ENCODE assay signal across 1 mouse cellular context in the genomic region with DNA sequence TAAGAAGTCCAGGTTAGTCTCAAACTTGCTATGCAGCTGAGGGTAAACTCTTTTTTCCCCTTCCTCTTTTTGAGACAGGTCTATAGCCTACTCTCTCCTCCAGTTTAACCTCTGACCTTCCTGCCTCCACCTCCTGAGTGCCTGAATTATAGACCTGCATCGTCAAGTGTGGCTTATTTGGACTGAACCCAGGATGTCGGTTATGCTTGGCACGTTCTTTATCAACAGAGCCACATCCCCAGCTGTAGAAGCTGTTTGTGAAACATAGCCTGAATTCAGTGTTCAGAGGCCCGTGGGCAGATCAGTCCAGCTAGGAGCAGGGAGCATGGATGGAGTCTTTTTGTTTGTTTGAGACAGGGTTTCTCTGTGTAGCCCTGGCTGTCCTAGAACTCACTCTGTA.
A peak's percentile ranks its signal among the peaks of the same experiment; 100 is the strongest.
TF ChIP-seq lines count a peak whose summit lies in the region.

No protein-coding gene starts in this region.

TF ChIP-seq in MEL, 35 proteins besides CTCF, POLR2A, EP300 and RAD21:
- TF ChIP-seq MAX (IDR thresholded peaks at IDR 0.05; ENCODE audit: low read length) (peak; percentile 65), MAZ (IDR thresholded peaks at IDR 0.05; ENCODE audit: low read depth, low read length) (no peak), POLR2AphosphoS5 (IDR thresholded peaks at IDR 0.05; ENCODE audit: borderline replicate concordance, low read depth, low read length) (no peak), ZMIZ1 (IDR thresholded peaks at IDR 0.05; ENCODE audit: low read depth, low read length) (no peak), MEF2A (IDR thresholded peaks at IDR 0.05; ENCODE audit: extremely low read depth, insufficient replicate concordance, low read depth, low read length, poor library complexity, severe bottlenecking) (no peak), GABPA (IDR thresholded peaks at IDR 0.05; ENCODE audit: low read depth, low read length) (no peak), SIN3A (IDR thresholded peaks at IDR 0.05; ENCODE audit: low read length) (peak; percentile 81; the same call in 1 of the 2 replicates), RCOR1 (IDR thresholded peaks at IDR 0.05; ENCODE audit: low read depth, low read length) (peak; percentile 99), SMC3 (IDR thresholded peaks at IDR 0.05; ENCODE audit: low read depth, low read length) (no peak), ZKSCAN1 (IDR thresholded peaks at IDR 0.05; ENCODE audit: low read depth, low read length) (no peak), HCFC1 (IDR thresholded peaks at IDR 0.05; ENCODE audit: low read depth, low read length) (peak; percentile 45), ETS1 (IDR thresholded peaks at IDR 0.05; ENCODE audit: low read depth, low read length) (peak; percentile 98), NRF1 (IDR thresholded peaks at IDR 0.05; ENCODE audit: insufficient read depth, low read depth, low read length, poor library complexity, severe bottlenecking) (no peak), USF1 (IDR thresholded peaks at IDR 0.05; ENCODE audit: low read depth, low read length) (no peak), UBTF (IDR thresholded peaks at IDR 0.05; ENCODE audit: borderline replicate concordance, insufficient read depth, low read depth, low read length) (no peak), MYB (IDR thresholded peaks at IDR 0.05; ENCODE audit: low read depth, low read length) (peak; percentile 92), TCF12 (IDR thresholded peaks at IDR 0.05; ENCODE audit: low read depth, low read length) (peak; percentile 95), ZC3H11A (IDR thresholded peaks at IDR 0.05; ENCODE audit: low read depth, low read length) (no peak), JUND (IDR thresholded peaks at IDR 0.05; ENCODE audit: low read depth, low read length) (no peak), BHLHE40 (IDR thresholded peaks at IDR 0.05; ENCODE audit: borderline replicate concordance, low read depth, low read length) (peak; percentile 99), POLR2AphosphoS2 (IDR thresholded peaks at IDR 0.05; ENCODE audit: low read length) (0 out of 2 replicates have a peak, but pooled peaks have one; percentile 42), NELFE (IDR thresholded peaks at IDR 0.05; ENCODE audit: low read depth, low read length) (no peak), CHD2 (IDR thresholded peaks at IDR 0.05; ENCODE audit: low read length) (no peak), TAL1 (IDR thresholded peaks at IDR 0.05; ENCODE audit: low read length) (peak; percentile 83), MAFK (IDR thresholded peaks at IDR 0.05; ENCODE audit: borderline replicate concordance, low read depth, low read length) (peak; percentile 66; the same call in 1 of the 2 replicates), KAT2A (conservative IDR thresholded peaks at IDR 0.05; ENCODE audit: low read depth, low read length) (no peak), ELF1 (IDR thresholded peaks at IDR 0.05; ENCODE audit: low read depth, low read length) (0 out of 2 replicates have a peak, but pooled peaks have one; percentile 23), ZNF384 (IDR thresholded peaks at IDR 0.05; ENCODE audit: low read depth, low read length) (peak; percentile 52; the same call in 1 of the 2 replicates), GATA1 (IDR thresholded peaks at IDR 0.05; ENCODE audit: low read depth, low read length) (peak; percentile 85), CHD1 (IDR thresholded peaks at IDR 0.05; ENCODE audit: low read depth, low read length) (no peak), E2F4 (IDR thresholded peaks at IDR 0.05; ENCODE audit: borderline replicate concordance, low read depth, low read length) (no peak), MYC (IDR thresholded peaks at IDR 0.05; ENCODE audit: low read depth, low read length) (peak; percentile 48; the same call in 1 of the 2 replicates)
